Mouse (Mus musculus): ENCODE data around the gene Gm10644. TPM values are rescaled to one million over a fixed set of nuclear protein-coding genes. Genes with fewer than 3 reads are reported as not detected.

Gene Gm10644
- 0.13 and 0.28 TPM in 2 replicates for polyA plus RNA-seq (2015; fragmentation: Nextera tagmentation; extraction: Ambion mirVana)

GRCm38 (mm10) chr8:83955106-83955957 lies at the start of gene Gm10644, which contains the start of gene Asf1b:
Gene Gm10644, minus strand, starts transcription at chr8:83955205.
Gene Asf1b, plus strand, starts transcription at chr8:83955507.

DNA sequence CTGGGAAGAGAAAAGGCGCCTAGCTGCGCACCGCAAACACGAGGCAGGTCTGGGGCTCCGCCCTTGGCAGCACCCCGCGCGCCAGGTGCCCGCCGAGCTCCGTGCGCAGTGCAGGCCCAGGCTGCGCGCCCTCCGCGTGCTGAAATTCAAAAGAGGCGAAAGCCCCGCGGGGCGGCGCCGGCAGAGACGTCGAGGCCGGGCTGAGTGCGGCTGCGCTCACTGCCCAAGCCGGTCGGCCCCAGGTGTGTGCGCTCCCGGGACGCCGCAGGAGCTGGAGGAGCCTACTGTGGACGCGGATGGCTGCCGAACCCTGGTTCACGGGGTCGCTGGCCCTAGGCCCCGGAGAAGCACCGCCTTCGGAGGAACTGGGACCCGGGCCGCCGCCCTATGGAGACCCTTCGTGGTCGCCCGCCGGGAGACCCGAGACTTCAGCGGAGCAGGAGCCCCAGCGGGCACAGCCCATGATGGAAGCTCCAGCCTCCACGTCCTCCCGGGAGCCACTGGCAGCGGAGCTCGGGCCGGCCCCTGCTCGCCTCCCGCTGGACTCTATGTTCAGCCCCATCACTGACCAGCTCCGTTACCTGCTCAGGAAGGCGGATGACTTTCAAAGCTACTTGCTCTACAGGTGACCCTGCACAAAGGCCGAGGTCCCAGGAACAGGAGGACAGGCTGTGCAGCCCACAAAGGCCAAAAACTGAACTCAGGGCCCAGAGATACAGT lies 46.4 kb upstream of the Gm10644 start, which contains the start of gene 1700067K01Rik:
TSS of gene 1700067K01Rik (plus strand) at position 222 of the 720 bp plus-strand sequence.

GRCm38 (mm10) chr8:83997511-83998141 lies 42.6 kb upstream of the Gm10644 start, which contains the start of gene Samd1:
Gene Samd1, plus strand, starts transcription at chr8:83997672.

DNA sequence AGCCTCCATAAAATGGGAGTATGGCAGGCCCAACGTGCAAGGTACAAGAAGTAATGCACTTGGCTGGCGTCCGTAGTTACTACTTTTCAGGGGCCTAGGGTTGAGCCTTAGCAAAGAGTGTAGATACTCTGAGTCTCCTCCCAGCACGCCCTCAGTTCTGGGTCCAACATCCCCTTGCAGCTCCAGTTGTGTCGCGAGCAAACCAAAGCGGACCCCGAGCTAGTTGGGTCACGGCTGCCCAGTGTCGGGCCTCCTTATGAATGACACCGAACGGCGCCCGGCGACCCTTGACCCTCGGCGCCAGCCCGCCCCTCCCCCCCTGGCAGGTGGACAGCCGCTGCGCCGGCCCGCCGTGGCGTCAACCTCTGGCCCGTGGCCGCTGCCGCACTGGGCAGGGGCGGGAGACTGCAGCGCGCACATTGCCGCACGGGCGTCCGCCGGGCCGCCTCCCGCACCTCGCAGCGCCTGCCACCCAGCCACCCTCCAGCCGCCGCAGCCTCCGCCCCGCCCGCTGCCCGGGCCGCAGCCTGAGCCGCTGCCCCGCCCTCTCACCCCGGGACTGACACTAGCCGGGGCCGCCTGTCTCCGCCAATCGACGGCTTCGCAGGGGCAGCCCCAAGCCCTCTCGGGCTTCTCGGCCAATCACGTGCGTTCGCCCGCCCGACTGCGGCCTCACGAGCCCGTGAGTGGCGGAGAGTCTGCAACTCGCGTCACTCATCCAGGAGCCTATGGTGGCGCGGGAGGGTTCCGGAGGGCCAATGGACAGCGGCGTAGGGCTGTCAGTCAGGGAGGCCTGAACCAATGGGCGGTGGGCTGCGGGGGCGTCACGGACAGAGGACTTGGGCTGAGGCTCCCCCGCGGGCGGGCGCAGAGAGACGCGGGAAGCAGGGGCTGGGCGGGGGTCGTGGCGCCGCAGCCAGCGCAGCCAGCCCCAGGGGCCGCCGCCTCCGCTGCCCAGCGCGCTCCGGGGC lies 17.4 kb upstream of the Gm10644 start, which contains the start of gene Prkaca:
TSS of gene Prkaca (plus strand) at position 844 of the 971 bp plus-strand sequence.

DNA sequence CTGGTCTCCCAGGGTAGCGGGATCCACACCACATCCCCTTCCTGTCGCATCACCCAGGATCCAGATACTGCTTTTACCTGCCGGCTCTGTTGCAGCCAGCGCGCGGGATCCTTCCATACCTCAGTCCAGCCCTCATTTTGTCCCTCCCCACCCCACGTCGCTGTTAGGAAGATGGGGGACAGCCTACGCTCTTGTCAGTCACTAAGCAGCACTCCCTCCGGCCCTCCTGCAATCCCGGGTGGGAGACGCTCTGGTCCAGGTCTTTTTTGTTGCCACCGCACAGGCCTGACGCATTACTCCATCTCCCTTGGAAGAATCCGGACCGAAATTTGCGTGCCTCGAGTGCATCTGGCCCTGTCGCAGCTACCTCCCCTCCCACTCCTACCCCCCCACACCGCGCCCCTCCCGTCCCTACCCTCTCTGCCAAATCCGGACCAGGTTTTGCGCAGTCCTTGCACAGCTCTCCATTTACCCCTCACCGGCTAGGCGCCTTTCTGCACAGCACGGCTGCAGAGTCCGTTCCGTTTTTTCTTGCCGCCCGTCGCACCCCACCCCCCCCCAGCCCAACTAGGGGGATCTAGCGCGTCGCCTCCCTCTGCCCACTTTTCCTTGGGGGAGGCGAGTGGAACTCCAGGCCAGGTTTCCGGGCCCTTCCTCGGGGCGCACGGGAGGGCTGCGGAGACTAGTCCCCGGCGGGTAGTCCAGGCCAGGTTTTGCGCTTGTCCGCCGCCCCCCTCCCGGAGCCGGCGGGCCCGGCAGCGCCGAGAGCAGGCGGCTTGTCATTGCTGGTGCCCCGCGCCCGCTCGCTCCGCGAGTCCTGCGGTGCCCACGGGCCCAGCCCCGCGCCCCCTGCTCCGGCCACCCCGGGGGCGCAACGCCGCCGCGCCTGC lies 55.4 kb downstream of the Gm10644 start, which contains the start of gene Adgrl1:
TSS of gene Adgrl1 (plus strand) at position 743 of the 890 bp plus-strand sequence.

Small RNA genes within 50 kb of the gene (microRNA-seq; reads per million reads assigned to microRNA genes)
- gene Gm44330 (ENCODE audit: borderline replicate concordance, insufficient number of aligned reads) (not detected), gene Gm44450 (ENCODE audit: borderline replicate concordance, insufficient number of aligned reads) (not detected)

Other genes with a start within 250 kb of the Gm10644 start
- 38.0 and 49.4 TPM in 2 replicates for gene Ddx39, start 240.0 kb downstream of the Gm10644 start, polyA plus RNA-seq (2015; fragmentation: Nextera tagmentation; extraction: Ambion mirVana)
- 19.5 and 23.6 TPM in 2 replicates for gene Adgre5, start 213.9 kb downstream of the Gm10644 start, polyA plus RNA-seq (2015; fragmentation: Nextera tagmentation; extraction: Ambion mirVana)
- gene Adgrl1, start 55.1 kb downstream of the Gm10644 start, polyA plus RNA-seq (2015; fragmentation: Nextera tagmentation; extraction: Ambion mirVana), result 16.4 and 19.5 TPM in 2 replicates
- gene Asf1b, start 302 bp upstream of the Gm10644 start, polyA plus RNA-seq (2015; fragmentation: Nextera tagmentation; extraction: Ambion mirVana), result 17.9 and 18.7 TPM in 2 replicates
- gene Prkaca, start 17.8 kb upstream of the Gm10644 start, polyA plus RNA-seq (2015; fragmentation: Nextera tagmentation; extraction: Ambion mirVana), result 124 and 163 TPM in 2 replicates
- gene Samd1, start 42.5 kb upstream of the Gm10644 start, polyA plus RNA-seq (2015; fragmentation: Nextera tagmentation; extraction: Ambion mirVana), result 5.2 and 5.8 TPM in 2 replicates
- gene 1700067K01Rik, start 46.3 kb upstream of the Gm10644 start, polyA plus RNA-seq (2015; fragmentation: Nextera tagmentation; extraction: Ambion mirVana), result 0.81 and 1.0 TPM in 2 replicates
- gene 2210011C24Rik, start 57.0 kb upstream of the Gm10644 start, polyA plus RNA-seq (2015; fragmentation: Nextera tagmentation; extraction: Ambion mirVana), result 1.3 and 3.4 TPM in 2 replicates
- gene Palm3, start 66.3 kb upstream of the Gm10644 start, polyA plus RNA-seq (2015; fragmentation: Nextera tagmentation; extraction: Ambion mirVana), result 1.1 and 4.2 TPM in 2 replicates
- 0.97 and 2.4 TPM in 2 replicates for gene Il27ra, start 87.4 kb upstream of the Gm10644 start, polyA plus RNA-seq (2015; fragmentation: Nextera tagmentation; extraction: Ambion mirVana)
- gene Rln3, start 89.8 kb upstream of the Gm10644 start, polyA plus RNA-seq (2015; fragmentation: Nextera tagmentation; extraction: Ambion mirVana), result 0.30 TPM in 1 of 2 replicates, not detected in the other
- gene Gm10643, start 109.9 kb upstream of the Gm10644 start, polyA plus RNA-seq (2015; fragmentation: Nextera tagmentation; extraction: Ambion mirVana), result 1.0 and 1.3 TPM in 2 replicates
- gene Rfx1, start 111.6 kb upstream of the Gm10644 start, polyA plus RNA-seq (2015; fragmentation: Nextera tagmentation; extraction: Ambion mirVana), result 5.4 and 6.1 TPM in 2 replicates
- 5.2 and 5.6 TPM in 2 replicates for gene Dcaf15, start 149.6 kb upstream of the Gm10644 start, polyA plus RNA-seq (2015; fragmentation: Nextera tagmentation; extraction: Ambion mirVana)
- gene Podnl1, start 170.8 kb upstream of the Gm10644 start, polyA plus RNA-seq (2015; fragmentation: Nextera tagmentation; extraction: Ambion mirVana), result 0.17 and 0.58 TPM in 2 replicates
- gene Cc2d1a, start 192.7 kb upstream of the Gm10644 start, polyA plus RNA-seq (2015; fragmentation: Nextera tagmentation; extraction: Ambion mirVana), result 17.6 and 20.0 TPM in 2 replicates
- 1.3 TPM in 2 replicates for gene 4930432K21Rik, start 192.8 kb upstream of the Gm10644 start, polyA plus RNA-seq (2015; fragmentation: Nextera tagmentation; extraction: Ambion mirVana)
- gene Nanos3, start 230.0 kb upstream of the Gm10644 start, polyA plus RNA-seq (2015; fragmentation: Nextera tagmentation; extraction: Ambion mirVana), result 5.1 and 7.0 TPM in 2 replicates